Mouse (Mus musculus) megakaryocyte-erythroid progenitor cell, adult 5-6 weeks (primary cell): ENCODE measurements around the gene Kmt2d. TPM values are rescaled to one million over a fixed set of nuclear protein-coding genes. Genes with fewer than 3 reads are reported as not detected.

Experiments used
- ATAC-seq: replicated peaks from 2 replicates; pipeline ENCODE4 v1.8.0; 2016; ENCODE audit warnings: mild to moderate bottlenecking, inconsistent platforms; ENCODE audit not compliant: severe bottlenecking, poor library complexity, low FRiP score, low TSS enrichment
- total RNA-seq, 2 experiments: library from RNA; stranded (forward) in 1 of 2; stranded (reverse) in 1 of 2; fragments of 200-1000, 215-1000 nt in 1 of 2; fragments of >200 nt in 1 of 2; fragmentation: Nextera tagmentation in 1 of 2; gene quantifications; 2 replicates each; pipeline ENCODE4 v1.2.3; 2014 to 2017

Kmt2d gene
- total RNA-seq, 2 experiments from 2014 or later, result 27.5 to 72.7 TPM

GRCm38 (mm10) chr15:98891198-98891742 is 20.3 kb upstream of the Kmt2d start:
- ATAC-seq, result no peak

GRCm38 (mm10) chr15:98887526-98887925 is 16.5 kb upstream of the Kmt2d start:
- no peak for ATAC-seq

GRCm38 (mm10) chr15:98886667-98887387 is 15.8 kb upstream of the Kmt2d start:
- no peak for ATAC-seq

DNA sequence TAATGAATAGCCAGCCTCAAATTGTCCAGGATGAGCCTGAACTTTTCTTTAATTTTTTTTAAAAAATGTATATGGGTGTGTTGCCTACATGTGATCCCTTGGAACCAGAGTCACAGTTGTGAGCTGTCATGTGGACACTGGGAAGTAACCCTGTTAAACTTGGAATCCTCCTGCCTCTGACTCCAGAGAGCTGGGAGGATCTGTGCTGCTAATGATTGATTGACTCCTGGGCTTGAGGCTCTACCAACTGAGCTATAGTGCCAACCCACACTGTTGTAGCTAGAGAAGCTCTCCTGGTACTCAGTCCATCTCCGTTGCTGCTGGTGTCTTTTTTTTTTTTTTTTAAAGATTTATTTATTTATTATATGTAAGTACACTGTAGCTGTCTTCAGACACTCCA is 13.1 kb upstream of the Kmt2d start:
- ATAC-seq, result no peak

GRCm38 (mm10) chr15:98883661-98884060 is 12.7 kb upstream of the Kmt2d start:
- ATAC-seq, result no peak

DNA sequence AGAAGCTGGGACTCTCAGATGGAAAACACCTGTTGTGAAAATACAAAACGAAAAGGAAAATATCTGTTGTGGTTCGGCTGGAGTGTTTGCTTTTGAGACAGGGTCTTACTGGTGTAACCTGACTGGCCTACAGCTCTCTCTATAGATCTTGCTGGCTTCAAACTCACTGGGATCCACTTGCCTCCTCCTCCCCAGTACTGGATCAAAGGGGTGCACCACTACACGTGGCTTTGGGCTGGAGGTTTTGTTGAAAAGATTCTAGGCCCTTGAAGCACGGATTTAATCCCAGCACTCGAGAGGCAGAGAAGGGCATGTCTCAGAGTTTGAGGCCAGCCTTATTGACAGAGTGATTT is 10.6 kb upstream of the Kmt2d start:
- no peak for ATAC-seq

DNA sequence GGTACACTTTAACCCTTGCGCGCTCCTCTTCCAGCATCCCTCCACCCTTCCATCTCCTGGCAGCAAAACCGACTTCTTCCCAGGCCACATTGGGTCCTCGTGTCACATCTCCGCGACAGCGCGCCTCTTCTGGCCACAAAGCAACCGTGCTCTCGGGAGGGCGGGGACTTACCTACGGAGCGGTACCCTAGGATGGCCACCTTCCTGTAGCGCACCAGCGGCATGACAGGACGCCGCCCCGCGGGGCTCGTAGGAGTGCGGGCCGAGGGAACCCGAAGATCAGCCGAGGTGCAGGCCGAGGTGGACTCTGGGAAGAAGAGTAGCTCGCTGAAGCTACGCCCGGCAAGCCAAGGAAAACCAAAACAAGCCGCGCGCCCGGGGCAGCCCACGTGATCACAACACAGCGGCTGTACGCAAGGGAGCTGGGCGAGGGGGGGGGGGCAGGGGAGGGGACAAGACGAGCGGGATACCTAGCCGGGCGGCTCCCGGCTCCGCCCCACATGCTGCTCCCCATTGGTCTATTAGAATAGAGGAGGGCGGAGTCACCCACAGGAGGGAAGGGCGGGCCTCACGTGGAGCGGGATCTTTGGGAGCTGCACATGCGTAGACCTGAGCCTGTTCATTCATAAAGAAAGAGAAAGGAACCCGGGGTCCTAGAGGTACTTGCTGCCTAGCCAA is 10.1 kb upstream of the Kmt2d start:
- ATAC-seq, result peak; percentile 95

DNA sequence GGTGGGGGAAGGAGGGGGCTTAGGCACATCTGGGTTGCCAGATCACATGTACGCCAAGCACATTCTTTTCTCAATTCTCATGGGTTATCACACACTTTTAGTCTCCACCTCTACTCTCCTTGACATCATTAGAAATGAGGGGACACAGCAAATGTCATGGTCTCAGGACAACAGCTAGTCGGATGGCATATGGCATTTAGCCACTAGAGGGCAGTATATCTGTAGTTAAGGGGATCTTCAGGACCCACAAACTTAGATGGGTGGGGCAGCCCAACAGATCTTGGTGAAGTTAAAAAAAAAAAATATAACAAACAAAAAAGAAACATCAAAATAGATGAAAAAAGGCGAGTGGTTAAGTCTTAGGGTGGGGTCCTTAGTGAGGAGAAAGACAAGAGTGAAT is 6.3 kb upstream of the Kmt2d start:
- no peak; the same call in 1 of the 2 replicates for ATAC-seq

GRCm38 (mm10) chr15:98871916-98872888 is 1.2 kb upstream of the Kmt2d start:
- ATAC-seq, result peak; percentile 72

GRCm38 (mm10) chr15:98870179-98871069 is 580 bp downstream of the Kmt2d start:
- ATAC-seq, result no peak

DNA sequence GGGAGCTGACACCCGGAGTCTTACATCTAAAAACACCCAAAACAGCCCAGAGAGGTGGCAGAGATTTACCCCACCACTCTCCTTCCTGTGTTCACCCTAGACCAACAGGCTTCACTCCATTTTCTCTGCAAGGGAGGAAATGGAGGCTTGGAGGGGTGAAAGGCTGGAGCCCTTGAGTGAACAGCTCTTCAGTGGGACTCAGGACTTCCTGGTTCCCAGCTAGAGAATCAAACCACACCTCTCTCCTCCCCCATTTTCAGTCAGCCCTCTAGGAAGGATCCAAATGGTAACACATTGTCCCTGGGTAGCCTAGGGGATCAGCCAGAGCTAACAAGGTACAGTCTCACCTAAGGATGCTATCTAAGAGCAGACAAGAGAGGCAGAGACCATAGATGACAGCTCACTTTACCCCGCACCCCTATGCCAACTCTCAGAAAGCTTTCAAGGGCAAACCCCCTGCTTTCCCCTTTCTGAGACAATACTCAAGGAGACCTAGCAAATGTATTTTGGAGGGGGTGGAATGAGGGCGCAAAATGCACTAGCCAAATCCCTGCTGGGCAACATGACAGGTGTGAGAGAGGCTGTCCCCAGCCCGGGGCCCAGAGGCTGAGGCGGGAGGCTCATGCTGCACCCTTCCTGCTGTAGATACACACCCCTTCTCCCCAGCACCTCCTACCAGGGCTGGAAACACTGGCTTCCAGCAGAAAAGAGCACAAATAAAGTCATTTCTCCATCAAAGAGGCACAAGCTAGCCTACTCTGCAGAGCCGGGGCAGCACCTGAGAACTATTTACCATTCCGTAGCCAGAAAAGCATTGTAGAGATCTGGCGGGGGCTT is 1.4 kb downstream of the Kmt2d start:
- ATAC-seq, result peak; percentile 48

DNA sequence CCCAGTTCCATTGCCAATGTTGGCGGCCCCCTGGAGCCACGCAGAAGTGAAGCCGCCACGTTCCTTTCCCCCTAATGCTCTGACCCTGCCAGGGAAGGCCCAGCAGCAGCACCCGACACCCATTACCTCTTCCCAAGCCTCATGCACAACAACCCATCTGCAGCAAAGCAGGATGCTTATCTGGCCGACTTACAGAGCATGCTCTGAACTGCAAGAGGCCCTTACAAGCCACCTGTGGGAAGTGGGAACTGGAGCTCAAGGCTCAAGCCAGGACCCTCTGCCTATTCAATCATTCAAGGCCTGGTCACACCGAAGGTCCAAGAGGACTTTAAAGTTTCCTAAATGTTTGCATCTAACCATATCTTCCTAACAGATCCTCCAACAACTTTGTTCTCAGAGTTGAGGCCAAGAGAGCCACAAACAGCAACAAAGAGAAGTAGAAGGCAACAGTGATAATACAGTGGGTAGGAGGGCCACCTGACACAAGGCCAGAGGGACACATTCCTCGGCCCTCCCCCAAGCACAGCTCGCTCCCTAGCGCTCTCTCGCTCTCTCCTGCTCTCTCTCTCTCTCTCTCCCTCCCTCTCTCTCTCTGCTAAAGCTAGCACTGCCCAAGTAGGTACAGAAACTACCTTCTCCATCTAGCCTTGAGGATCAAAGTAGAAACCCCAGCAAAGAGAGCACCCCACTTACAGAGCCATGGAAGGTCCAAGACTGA is 2.5 kb downstream of the Kmt2d start:
- ATAC-seq, result no peak

GRCm38 (mm10) chr15:98867321-98867720 is 3.7 kb downstream of the Kmt2d start:
- no peak for ATAC-seq

GRCm38 (mm10) chr15:98866501-98866900 is 4.5 kb downstream of the Kmt2d start:
- no peak for ATAC-seq

GRCm38 (mm10) chr15:98865771-98866170 is 5.2 kb downstream of the Kmt2d start:
- ATAC-seq, result no peak

GRCm38 (mm10) chr15:98864951-98865350 is 6.1 kb downstream of the Kmt2d start:
- ATAC-seq, result no peak

GRCm38 (mm10) chr15:98863451-98863958 is 7.5 kb downstream of the Kmt2d start:
- no peak for ATAC-seq
